Mouse (Mus musculus): ENCODE data around the gene Efna5. TPM values are rescaled to one million over a fixed set of nuclear protein-coding genes. Genes with fewer than 3 reads are reported as not detected.

The Efna5 gene
- total RNA-seq, 2 experiments from 2014 or later: not detected

DNA sequence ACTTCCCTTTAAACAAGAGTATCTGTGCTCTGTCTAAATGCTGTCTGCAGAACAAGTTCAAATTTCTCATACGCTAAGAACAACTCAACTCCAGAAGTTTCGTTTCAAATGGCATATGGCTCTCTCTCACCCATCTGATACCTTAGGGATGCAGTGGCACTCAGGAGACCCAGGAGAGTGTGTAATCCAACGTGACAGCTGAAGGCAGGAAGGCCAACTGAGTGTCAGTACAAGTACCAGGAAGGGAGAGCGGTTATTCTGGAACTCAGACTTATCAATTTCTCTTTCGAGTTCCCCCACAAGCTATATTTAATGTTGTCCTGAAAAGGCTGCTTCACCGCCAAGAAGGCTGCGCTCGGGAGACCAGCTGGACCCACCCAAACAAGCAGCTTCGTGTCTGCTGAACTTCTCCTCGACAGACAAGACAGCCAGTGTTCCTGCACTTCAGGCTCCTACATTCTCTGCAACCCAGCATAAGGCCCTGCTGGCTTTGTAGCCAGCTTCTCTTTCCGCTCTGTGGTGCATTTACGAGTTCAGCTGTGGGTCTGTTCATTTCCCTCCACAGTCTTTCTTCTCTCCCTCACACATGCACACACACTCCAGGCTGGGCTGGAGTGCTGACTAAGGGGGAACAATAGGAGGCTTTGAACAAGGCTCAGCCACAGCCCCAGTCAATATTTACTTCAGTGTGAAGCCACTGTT is 18.7 kb downstream of the Efna5 start:
- no peak for ATAC-seq (replicated peaks; ENCODE audit: low FRiP score, low TSS enrichment, poor library complexity, severe bottlenecking)

DNA sequence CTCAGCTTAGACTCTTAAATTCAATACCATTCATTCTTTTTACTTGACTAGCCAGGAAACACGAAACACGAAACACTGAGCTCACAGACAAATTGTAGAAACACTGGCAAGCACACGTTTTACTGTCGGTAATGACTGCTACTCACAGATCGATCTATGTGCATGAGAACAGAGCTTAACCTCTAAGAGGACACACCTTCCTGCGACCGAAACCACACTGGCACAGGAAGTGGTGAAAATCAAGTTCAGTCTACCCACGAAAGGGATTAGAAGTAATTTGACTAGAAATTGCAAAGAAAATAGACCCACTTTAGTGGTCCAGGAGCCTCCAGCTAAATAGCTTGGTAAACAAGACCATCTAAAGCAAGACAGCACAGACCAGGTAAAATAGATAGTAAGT is 23.8 kb downstream of the Efna5 start:
- no peak for ATAC-seq (replicated peaks; ENCODE audit: low FRiP score, low TSS enrichment, poor library complexity, severe bottlenecking)

DNA sequence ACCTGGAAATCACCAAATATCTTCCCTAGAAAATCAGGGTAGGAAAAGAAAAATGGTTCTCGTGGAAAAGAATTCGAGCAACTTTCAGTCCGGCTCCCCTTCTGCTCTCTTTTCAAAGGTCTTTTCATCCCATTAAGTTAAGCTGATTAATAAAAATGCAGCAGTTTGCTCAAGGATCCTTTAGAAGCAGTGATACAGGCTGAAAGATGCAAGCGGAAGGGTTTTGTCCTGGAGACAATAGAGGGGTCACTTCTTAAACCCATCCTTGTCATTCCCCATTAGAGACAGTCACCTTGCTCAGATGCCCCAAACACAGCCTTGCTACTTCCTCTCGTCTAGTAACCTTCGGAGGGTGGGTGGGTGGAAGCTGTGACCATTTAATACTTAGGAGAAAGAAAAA is 27.4 kb downstream of the Efna5 start:
- no peak for ATAC-seq (replicated peaks; ENCODE audit: low FRiP score, low TSS enrichment, poor library complexity, severe bottlenecking)

DNA sequence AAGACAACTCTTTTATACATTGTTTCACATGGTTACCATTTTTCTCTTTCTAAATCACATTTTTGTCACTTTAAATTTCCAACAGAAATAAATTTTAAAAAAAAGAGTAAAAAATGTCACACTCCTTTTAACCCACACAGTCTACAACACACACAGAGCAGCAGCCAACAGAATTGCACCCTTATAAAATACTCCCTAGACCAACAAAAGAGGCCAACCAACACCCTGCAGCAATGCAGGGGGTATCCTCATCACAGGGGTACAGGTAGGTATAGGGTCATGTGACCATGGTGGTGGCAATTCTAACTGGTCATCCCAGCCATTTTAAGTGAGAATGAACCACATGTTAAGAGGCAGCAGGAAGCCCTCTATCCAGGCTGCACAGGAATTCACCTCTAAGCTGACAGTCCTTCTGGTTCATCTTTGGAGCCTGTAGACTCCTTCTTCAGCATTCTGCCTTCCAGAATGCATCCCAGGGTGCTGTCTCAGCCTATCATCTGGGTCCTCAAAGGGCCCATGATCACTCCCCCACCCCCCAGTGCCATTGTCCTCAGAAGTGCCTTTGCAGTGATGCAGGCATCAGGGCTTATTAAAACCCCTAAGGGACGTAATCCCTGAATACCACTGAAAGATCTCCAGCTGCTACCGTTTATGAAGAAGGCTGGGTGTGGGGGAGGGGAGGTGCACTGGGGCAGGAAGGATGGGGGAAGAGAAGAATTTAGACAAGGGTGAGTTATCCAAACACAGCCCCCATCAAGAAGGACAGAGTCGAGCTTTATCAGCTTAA is 28.1 kb downstream of the Efna5 start:
- ATAC-seq (replicated peaks; ENCODE audit: low FRiP score, low TSS enrichment, poor library complexity, severe bottlenecking): no peak

DNA sequence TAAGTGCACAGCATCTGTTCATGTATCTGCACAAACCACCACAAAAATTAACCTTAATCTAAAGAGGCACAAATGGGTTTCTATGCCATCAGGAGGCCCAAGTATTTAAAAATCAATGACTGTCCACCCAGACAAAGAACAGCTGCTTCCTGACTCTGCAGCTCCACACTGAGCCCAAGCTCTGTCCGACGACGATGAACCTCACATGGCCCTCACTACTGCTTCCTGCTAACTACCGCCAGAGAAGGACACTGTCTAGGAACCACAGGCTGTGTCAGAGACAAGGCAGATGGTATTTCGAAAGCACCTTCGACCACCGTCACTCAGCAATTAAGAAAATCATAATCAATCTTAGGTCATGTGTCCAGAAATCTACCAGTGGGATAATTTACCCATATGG is 29.8 kb downstream of the Efna5 start:
- ATAC-seq (replicated peaks; ENCODE audit: low FRiP score, low TSS enrichment, poor library complexity, severe bottlenecking): no peak

DNA sequence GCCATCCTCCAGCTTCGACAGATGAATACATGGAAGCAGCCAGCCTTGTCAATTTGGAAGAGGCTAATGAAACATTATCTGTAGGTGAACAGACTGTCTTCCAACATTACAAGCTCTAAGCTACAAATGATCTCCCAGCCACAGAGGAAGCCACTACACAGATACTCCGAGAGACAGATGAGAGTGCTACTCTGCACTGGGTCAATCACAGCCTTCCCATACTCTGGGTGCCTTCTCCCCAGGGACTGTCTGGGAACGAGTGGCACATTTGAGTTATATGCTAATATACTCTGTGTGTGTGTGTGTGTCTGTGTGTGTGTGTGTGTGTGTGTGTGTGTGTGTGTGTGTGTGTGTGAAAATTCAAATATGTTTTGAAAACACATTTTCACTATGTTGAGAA is 30.5 kb downstream of the Efna5 start:
- ATAC-seq (replicated peaks; ENCODE audit: low FRiP score, low TSS enrichment, poor library complexity, severe bottlenecking): no peak

DNA sequence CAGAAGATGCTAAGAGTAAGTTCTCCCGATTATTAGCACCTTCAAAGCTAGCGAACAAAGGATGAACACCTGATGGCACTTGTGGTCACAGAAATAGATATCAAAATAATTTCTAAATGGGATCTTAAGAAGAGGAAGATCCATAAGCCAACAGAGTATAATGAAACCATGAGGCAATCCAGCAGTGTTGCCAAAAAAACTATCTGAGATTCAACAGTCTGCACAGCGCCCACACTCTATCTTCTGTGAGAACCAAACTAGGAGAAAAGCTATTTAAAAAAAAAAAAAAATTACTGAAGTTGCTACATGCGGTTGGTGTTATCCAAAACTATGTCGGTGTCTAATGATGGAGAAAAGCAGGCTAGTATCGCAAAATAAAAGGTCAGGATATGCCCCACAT is 31.4 kb downstream of the Efna5 start:
- ATAC-seq (replicated peaks; ENCODE audit: low FRiP score, low TSS enrichment, poor library complexity, severe bottlenecking): no peak

DNA sequence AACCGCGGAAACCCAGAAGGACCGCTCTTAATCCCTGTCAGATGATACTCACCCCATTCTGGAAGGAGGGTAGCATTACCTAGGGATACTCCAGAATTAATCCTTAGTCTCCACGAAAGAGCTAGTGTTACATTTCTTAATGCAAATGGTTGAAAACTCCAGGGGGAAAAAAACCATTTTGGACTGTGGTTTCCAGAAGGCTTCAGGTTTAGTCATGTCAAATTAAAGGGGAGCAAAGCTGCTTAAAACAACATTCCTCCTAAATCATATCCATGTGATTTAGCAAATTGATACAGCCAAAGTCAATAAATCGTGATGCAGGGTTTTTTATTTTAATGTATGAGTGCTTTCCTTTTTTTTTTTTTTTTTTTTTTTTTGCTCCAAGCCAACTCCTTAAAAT is 35.5 kb downstream of the Efna5 start:
- ATAC-seq (replicated peaks; ENCODE audit: low FRiP score, low TSS enrichment, poor library complexity, severe bottlenecking): no peak

DNA sequence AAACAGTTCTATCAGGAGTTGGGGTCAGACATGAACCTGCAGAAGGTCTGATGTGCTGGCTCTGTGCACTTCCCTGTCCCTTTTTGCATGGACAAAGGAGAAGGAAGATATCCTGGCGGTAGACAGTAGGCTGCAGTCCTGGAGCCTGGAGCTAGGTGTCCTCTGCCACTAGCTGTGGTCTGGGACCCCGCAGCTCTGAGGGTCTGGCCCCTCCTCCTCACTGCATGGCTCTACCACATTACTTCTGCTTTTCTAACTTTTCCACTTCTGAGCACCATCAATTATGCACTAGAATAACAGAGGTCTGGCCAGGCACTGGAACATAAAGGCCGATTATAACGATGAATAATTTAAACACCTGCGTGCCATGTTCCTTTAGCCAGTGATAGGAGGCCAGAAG is 36.8 kb downstream of the Efna5 start:
- ATAC-seq (replicated peaks; ENCODE audit: low FRiP score, low TSS enrichment, poor library complexity, severe bottlenecking): peak; percentile 67; the same call in 1 of the 2 replicates

DNA sequence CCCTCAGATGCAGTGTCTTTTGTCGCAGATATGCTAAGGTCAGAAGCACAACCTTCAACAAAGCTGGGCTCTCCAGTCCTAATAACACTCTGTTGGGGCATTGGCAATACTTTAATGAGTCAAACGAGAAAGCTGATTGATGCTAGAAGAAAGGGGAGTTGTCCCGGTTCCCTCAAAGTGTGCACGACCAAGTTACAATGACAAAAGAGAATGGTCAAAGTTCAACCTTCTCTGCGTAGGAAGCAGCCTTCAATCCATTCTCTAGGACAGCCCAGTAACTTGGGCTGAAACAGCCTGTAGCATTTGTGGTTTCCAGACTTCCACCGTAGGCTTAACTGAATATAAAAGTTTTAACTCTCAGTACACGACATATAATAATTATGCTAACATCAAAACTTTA is 43.8 kb downstream of the Efna5 start:
- ATAC-seq (replicated peaks; ENCODE audit: low FRiP score, low TSS enrichment, poor library complexity, severe bottlenecking): no peak

DNA sequence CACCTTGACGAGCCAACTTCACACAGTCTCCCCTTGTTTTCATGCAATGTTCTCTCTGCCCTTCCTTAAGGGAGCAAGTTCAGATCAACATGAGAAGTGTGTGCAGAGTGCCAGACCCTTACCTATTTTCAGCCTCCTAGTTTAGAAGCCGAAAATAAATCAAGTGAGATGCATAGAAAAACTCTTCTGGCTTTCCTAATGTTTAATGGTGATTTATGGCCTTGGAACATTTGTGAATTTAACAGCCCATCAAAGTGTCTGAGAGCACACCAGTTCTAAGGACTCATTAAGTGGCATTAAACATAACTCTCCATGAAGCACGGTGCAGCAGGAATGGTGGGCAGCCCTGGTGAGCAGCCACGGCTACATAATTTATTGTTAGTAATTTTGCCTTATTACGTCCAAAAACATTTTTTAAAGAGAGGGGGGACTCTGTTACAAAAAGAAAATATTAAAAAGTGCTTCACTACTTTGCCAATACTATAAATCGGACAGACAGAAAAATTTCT is 44.5 kb downstream of the Efna5 start:
- no peak for ATAC-seq (replicated peaks; ENCODE audit: low FRiP score, low TSS enrichment, poor library complexity, severe bottlenecking)

DNA sequence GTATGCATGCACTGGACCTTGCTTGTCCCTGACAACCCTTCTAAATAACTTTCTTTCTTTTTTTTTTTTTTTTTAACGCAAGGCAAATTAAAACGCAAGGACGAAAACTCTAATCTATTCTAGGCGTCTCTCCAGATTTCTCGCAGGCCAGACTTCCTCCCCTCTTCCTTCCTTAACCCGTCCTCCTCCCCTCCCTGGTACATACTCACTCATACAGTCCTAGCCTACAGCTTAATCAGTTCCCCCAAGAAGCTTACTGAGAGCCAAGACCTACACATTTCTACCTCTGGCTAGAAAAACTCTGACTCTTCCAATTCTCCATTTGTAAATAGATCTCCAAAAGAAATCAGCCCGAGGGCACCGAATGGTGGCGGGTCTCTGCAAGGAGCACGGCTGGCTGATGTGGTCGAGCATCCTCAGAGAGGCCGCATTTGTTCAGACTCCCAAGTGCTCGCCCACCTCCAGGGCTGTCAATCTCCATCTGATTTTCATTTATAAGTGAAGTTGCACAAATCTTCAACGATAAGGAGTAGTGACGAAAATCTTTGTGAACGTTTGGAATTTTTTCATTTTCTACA is 48.5 kb downstream of the Efna5 start:
- ATAC-seq (replicated peaks; ENCODE audit: low FRiP score, low TSS enrichment, poor library complexity, severe bottlenecking): no peak

DNA sequence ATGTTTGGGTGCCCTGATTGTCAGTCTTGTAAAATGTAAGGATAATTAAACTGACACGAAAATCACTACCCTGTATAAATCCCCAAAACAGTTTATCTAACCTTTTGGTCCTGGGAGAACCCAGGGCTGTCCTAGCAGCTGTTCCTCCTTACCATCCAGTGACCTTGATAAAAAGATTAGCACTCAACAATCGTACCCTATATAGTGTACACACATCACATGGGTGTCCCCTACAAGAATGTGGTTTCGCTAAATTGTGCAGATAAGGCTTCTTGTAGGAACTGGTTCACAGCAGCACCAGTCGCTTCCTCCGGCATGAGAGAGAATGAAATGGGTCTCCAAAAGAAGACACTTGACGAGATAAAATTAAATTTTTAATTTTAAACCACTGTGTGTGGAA is 53.6 kb downstream of the Efna5 start:
- no peak for ATAC-seq (replicated peaks; ENCODE audit: low FRiP score, low TSS enrichment, poor library complexity, severe bottlenecking)

DNA sequence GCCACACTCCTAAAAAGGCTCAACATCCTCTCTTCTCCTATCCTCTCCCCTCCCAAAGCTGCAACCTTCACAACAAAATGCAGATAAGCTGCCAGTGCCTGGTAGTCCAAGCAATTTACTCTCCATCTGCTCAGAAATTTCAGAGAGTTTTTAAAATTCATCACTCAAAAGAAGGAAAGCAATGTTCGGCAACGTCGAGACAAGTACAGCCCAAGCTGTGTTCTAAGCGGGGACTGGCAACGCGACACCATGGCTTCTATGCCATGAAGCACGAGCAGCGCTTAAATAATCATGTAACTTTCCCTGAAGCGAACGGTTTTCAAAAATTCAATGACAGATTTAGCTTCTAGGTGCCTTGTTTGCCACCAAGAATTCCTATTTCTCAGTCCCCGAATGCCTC is 59.9 kb downstream of the Efna5 start:
- ATAC-seq (replicated peaks; ENCODE audit: low FRiP score, low TSS enrichment, poor library complexity, severe bottlenecking): no peak

DNA sequence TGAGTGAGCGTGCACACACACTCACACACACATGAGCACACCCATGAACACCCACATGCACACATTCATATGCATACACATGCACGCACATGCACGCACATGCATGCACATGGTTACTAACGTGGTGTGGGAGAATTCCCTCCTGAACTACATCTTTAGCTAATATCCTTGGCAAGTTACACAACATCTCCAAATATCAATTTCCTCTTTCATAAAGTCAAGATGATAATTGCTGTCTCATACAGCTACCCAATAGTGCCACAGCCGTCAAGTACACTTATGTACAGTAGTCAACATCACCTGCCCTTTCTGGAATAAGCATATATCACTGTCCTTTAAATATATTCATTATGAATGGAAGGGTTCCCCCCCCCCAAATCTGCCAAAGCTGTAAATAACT is 61.2 kb downstream of the Efna5 start:
- no peak for ATAC-seq (replicated peaks; ENCODE audit: low FRiP score, low TSS enrichment, poor library complexity, severe bottlenecking)

DNA sequence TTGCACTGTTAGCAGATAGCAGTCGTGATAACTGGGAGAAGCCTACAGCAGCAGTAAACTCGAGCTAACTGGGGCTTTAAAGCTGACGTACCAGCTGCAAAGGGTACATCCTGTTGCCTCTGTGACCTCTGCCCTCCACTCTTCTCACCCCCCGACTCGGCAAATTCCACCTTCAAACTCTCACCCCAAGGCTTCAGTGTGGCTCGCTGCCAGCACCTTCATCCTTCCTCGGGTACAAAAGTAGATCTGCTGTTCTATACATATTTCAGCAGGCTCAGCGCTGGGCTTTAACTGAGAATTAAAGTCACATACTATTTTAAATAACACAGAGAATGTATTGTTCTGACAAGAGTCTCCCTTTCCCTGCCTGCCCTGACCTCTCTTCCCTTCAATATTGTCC is 62.3 kb downstream of the Efna5 start:
- ATAC-seq (replicated peaks; ENCODE audit: low FRiP score, low TSS enrichment, poor library complexity, severe bottlenecking): no peak

DNA sequence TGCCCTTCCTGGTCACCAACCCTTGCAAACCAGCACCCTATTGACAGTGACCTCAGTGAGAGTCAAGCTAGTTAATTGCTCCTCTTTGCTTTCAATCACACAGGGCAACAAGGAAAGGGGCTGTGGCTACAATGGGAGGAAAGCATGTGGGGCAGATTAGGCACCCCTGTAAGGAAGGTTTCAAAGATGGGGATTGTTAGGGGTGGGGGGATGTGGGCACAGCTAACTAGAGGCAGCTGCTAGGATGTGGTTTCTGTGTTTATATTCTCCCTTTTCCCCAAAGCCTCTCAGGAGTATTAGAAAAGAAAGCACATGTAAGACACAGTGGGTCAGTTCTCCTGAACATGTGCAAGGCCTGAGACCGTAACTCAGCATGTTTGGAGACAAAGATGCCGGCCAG is 62.8 kb downstream of the Efna5 start:
- no peak for ATAC-seq (replicated peaks; ENCODE audit: low FRiP score, low TSS enrichment, poor library complexity, severe bottlenecking)

DNA sequence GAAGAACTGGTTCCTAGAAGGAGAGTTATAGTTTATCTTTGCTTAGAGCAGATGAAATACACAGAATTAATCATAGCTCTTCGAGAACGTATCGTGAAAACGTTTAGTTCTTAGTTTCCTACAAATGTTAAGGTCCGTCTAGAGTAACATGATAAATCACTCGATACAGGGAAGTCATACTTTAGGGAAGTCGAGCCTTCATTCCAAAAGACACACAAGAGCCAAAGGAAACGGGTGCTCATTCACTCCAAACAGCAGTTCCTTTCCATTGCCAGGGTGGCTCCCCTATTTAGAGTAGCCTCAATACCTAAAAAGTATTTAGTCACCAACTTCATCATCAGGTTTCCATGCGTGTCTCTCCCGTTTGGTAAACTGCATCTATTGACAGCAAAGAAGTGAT is 64.2 kb downstream of the Efna5 start:
- no peak for ATAC-seq (replicated peaks; ENCODE audit: low FRiP score, low TSS enrichment, poor library complexity, severe bottlenecking)

DNA sequence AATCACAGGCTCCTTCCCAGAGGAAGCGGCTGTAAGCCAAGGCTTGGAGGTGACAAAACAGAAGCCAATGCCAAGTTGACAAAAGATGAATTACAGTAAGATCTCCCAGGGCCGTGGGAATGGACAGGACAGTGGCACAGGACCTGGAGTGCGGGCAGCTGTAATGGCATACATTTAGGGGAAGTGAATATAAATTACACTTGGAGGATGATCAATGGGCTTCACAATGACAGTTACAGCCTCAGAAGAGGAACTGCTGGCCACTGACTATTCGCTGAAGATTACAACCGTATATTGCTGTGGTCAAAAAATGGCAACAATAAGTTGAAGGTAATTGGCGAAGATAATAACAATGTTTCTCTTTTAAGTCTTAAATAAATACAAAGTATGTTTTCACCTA is 67.7 kb downstream of the Efna5 start:
- no peak for ATAC-seq (replicated peaks; ENCODE audit: low FRiP score, low TSS enrichment, poor library complexity, severe bottlenecking)

DNA sequence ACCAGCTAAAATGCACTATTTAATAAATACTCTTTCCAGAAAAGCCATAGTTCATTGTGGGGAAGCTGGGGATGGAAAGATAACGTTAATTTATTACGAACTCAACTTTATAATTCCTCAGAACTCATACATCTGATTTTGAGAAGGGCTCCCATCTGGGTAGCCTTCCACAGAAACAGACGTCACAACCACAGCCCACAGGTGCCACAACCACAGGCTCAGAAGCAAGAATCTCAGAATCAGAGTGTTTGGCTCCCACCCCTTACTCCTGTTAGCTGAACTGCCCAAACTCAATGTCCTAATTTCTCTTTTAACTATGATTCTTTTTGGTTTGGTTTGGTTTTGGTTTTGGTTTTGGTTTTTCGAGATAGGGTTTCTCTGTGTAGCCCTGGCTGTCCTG is 73.2 kb downstream of the Efna5 start:
- no peak for ATAC-seq (replicated peaks; ENCODE audit: low FRiP score, low TSS enrichment, poor library complexity, severe bottlenecking)

DNA sequence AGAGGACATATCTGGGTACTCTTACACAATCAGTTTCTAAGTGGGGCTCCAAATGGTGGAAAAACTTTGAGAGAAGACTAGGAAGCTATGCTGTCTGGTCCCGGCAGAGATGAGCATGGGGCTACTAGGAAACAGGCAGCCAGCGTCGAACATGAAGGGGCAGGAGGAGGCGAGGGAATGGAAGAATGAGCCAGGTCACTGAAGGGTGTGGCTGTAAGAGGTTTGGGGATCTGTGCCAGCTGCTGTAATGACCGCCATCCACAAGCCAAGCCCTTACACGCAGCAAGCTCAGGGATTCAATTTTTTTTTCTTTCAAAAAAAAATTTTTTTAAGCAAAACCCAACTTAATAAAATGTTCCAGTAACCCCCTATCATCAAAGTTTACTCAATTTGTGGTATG is 74.5 kb downstream of the Efna5 start:
- ATAC-seq (replicated peaks; ENCODE audit: low FRiP score, low TSS enrichment, poor library complexity, severe bottlenecking): no peak

Measured in megakaryocyte-erythroid progenitor cell, adult 5-6 weeks (primary cell).